Mouse (Mus musculus) cerebral cortex, adult 2 months (tissue): ENCODE results near the gene Rpl3l.

Experiments used
- whole genome bisulfite sequencing: fragments of 180-500 bp; shearing (Covaris S2); methylation state at CpG from one replicate; pipeline ENCODE4 v1.1.7; 2018; 5-methylcytosine and 5-hydroxymethylcytosine counted together

Gene Rpl3l

DNA sequence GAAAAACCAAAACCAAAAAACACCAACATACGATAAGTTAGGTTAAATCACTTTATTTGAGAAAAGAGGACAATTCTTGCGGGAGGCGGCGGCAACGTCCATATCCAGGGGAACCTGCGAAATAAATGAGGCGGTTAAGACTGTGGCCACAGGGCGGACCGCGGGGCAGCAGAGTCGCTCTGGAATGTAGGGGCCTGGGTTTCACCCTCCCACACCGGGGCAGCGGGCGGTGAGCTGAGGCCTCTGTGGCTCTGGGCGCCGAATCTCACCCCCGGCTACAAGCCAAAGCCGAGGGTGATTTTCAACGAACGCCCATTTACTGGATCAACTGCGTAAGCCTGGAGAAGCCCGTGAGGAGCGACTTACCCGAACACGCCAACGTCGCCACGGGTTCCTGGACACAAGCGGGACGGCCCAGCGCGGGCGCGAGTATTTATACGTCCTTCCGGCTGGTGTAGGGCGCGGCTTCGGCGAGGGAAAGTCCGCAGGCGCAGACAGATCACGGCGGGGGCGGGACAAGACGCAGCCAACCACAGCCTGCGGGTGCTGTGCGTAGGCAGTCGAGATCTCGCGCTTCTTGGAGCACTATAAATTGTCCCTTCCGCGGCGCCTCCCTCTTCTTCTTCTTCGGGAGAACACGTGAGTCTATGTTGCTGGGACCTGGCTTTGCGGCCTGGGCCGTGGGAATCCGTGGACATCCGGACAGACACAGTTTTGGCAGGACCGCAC lies 8.0 kb upstream of the Rpl3l start:
- under 1% methylated on average over 61 of the region's 61 CpGs for WGBS

DNA sequence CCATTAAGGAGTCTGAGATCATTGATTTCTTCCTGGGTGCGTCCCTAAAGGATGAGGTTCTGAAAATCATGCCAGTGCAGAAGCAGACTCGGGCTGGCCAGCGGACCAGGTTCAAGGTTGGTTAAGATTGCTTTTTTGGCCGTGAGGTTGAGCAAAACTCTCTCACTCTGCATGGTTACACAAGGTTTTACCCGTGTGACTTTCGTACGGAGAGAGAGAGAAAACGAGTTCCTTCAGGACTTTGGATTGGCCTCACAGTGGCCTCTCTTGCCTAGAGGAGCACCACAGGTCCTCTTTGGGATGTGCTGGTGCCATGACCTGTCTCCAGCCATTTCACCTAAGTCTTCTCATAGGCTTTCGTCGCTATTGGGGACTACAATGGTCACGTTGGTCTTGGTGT lies 7.0 kb upstream of the Rpl3l start:
- 1% methylated on average over 11 of the region's 11 CpGs for WGBS

DNA sequence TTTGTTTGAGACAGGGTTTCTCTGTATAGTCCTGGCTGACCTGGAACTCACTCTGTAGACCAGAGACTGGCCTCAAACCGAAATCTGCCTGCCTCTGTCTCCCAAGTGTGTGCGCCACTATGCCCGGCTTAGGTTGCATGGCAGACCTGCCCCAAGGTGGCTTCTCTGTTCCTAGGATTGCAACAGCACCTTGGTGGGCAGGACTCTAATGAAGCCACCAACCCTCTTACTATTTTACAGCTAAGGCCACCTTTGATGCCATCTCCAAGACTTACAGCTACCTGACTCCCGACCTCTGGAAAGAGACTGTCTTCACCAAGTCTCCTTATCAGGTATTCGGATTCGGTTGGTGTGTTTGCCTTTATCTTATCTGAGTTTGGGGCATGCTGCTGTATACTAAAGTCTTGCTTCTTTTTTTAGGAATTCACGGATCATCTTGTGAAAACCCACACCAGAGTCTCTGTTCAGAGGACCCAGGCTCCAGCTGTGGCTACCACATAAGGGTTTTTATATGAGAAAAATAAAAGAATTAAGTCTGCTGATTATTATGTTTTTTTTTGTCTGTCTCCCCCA lies 6.2 kb upstream of the Rpl3l start:
- whole genome bisulfite sequencing = 51% methylated on average over 7 of the region's 7 CpGs

DNA sequence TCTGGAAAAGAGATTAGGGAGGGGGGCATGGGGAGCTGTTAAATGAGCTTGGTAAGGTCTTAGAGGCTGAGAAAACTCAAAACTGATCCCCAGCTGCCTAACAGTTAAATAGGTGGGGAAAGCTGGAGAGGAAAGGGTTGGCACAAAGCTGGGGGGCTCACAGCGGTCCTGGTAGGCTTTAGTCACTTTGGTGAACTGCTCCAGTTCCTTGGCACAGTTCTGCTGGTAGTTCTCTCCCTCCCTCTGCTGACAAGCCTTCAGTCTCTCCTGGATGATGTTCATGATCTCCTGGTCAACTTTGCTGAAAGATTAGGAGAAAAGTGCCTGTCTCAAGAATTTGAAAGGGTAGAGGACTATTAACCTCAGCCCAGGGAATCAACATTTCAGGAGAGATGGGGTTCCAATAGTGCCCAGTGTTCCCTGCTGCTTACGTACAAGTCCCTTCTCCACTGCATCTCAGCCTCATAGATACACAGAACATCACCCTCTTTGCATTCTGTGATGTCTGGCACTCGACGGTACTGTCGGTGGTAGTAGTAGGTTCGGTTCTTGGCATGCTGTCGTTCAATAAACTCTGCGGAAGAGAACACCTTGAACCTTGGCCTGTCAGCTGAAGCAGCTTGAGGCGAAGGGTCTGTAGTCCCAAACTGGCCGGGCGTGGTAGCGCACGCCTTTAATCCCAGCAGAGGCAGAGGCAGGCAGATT lies 5.2 kb upstream of the Rpl3l start:
- WGBS = 36% methylated on average over 13 of the region's 13 CpGs

DNA sequence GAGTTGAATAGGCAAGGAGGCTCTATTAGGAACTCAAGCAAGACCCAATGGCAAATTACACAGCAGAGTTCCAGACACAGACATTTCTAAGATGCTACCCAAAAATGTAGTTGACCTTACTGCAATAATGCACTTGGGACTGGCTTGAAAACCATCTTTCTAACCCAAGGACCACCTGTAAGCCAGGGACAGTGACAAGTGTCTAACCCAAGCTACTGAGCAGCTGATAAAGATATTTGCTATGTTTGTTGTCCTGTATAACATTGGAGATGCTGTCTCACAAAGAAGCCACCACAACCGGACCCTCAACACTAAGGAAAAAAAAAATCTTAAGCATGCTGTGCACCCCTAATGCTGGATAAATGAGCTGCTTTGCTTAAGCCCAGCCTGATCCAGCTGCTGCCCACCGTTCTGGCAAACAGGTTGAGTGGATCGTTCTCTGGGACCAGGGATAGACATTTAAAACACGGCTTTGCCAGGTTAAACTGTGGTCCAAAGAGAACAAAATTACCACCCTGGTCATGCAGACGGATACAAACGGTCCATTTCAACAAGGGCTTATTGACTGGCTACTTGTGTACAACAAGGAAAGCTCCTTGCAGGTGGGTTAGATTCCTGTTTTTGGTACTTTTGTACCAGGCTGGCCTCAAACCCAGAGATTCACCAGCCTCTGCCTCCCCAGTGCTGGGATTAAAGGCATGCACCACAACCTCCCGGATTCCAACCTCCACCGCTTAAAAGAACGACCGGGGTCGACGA lies 4.3 kb upstream of the Rpl3l start:
- under 1% methylated on average over 12 of the region's 12 CpGs for WGBS

DNA sequence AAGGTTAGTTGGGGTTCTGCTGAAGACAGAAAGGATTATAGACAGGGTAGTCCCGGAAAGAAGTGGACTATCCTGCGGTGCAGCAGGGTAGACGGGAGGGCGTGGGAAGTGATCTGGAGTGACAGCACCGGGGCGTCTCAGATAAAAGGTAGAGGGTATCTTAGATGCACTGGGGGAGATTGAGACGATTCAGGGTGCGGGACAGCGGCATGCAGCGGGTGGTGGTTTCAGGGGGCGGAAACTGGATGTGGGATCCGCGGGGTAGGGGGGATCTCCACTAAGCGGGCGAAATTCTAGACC lies 3.8 kb upstream of the Rpl3l start:
- WGBS = under 1% methylated on average over 15 of the region's 15 CpGs

DNA sequence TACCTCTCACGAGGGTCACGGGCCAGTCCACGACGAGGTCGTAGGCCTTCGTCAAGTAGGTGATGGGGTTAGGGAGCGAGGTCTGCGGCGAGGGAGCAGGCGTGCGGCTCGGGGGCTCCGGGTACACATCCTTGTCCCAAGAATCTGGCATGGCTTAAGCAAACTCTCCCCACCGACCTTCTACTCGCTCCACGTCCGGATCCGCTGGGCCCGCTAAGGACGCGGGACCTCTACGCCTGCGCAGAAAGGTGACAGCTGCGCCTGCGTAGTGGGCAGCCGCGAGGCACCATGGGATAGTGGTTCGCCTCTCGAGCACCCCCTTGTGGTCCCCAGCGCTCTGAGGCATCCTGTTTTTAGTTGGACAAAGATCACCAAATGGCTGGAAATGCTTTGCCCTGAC lies 3.4 kb upstream of the Rpl3l start, which contains the start of gene Ndufb10:
Gene Ndufb10, minus strand, starts transcription at position 295 of the 400 bp plus-strand sequence.
- under 1% methylated on average over 30 of the region's 30 CpGs for WGBS

DNA sequence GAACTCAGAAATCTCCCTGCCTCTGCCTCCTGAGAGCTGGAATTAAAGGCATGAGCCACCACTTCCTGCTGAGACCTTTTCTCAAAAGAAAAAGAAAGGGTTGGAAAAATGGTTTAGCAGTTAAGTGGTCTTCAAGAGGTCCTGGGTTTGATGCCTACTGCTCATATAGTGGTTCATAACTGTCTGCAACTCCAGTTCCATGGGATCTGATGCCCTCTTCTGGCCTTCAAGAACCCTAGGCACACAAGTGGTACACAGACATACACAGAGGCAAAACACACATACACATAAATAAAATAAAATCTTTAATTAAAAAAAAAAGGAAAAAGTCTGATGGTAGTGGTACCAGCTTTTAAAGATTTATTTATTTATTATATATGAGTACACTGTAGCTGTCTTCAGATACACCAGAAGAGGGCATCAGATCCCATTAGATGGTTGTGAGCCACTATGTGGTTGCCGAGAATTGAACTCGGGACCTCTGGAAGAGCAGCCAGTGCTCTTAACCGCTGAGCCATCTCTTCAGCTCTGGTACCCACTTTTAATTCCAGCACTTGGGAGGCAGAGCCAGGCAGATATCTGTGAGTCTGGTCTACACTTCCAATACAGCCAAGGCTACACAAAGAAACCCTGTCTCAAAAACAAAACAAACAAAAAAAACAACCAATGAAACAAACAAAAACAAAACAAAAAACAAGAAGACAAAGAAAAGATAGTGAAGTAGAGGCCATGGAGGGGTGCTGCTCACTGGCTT lies 1.8 kb upstream of the Rpl3l start:
- 69% methylated on average over 3 of the region's 3 CpGs for WGBS

DNA sequence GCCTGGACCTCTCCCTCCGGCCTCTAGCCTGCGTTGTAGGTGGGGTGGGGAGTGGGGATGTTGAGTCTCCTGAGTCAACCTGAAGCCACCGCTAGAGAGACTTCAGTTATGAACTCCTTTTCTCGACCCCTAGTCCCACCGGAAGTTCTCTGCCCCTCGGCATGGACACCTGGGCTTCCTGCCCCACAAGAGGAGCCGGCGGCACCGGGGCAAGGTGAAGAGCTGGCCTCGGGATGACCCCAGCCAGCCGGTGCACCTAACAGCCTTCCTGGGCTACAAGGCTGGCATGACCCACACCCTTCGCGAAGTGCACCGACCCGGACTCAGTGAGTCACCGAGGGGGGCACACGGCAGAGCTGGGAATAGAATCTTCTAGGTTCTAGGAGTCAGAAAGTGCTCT lies 564 bp downstream of the Rpl3l start:
- 74% methylated on average over 17 of the region's 17 CpGs for WGBS

DNA sequence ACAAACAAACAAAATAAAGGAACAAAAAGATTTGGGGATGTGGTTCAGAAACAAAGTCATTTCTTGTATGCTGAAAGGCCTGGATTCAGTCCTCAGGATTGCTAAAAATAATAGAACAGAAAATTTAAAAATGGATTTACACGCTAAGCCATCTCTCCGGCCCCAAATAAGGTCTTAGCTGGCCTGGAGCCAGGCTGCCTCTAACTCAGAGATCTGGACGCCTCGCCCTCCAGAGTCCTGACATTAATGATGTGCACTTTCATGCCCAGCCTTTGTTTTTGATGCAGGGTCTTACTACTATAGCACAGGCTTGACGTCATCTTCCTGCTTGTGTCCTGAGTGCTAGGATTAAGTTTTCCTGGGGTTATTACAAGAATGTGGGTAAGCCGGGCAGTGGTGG lies 1.4 kb downstream of the Rpl3l start:
- 75% methylated on average over 6 of the region's 6 CpGs for WGBS

DNA sequence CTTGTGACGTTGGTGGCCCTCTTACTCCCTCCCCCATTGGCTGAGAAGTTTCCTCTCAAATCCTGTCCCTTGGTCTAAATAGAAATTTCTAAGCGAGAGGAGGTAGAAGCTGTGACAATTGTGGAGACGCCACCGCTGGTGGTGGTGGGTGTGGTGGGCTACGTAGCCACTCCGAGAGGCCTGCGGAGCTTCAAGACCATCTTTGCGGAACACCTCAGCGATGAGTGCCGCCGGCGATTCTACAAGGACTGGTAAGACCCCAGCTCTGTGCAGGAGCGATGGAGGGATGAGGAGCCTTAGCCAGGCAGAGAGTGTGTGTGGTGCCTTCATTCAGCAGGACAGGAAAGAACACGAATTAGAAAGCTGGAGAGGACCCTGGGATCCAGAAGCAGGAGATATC lies 3.2 kb downstream of the Rpl3l start:
- WGBS = 87% methylated on average over 14 of the region's 14 CpGs

DNA sequence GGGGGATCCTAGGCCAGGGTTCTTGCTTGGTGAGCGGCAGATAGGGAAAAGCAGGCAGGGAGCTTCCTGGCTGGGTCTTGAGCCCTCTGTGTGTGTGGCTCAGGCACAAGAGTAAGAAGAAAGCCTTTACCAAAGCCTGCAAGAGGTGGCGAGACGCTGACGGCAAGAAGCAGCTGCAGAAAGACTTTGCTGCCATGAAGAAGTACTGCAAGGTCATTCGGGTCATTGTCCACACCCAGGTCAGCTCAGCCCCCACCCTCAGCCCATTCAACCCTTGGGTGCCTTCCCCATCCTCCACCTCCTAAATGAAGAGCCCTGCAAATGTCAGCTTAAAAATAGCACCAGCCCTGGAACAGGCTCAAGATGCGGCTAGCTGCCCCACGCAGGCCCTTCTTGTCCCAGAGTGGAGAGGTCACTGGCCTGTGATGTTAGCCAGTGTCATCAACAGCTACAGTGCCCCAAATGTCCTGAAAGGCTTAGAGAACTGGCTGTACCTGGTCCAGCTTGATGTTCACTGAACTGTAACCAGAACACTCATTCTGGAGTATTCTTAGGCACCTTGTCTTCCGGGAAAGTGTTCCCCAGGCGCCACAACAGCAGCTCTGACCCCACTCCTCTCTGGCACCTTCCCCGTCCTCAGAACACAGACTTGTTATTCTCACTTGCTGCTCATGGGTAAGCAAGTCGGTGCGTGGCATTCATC lies 4.8 kb downstream of the Rpl3l start:
- WGBS = 82% methylated on average over 12 of the region's 12 CpGs

DNA sequence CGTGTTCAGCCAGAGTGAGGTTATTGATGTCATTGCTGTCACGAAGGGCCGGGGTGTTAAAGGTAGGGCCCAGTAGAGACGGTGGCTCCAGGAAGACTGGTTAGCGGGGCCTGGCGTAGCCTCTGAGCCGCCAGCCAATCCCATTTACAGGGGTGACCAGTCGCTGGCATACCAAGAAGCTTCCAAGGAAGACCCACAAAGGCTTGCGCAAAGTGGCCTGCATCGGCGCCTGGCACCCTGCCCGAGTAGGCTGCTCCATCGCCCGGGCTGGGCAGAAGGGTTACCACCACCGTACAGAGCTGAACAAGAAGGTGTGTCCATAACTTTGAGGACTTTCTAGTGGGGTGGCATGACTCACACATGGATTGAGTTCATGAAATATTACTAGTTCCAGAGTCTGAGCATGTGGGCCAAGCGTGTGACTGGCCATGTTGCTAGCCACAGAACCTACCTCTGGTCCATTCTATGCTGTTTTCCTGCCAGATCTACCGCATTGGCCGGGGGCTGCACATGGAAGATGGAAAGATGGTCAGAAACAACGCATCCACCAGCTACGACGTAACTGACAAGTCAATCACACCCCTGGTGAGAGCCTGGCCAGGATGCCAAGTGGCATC lies 5.9 kb downstream of the Rpl3l start:
- WGBS = 90% methylated on average over 21 of the region's 21 CpGs

DNA sequence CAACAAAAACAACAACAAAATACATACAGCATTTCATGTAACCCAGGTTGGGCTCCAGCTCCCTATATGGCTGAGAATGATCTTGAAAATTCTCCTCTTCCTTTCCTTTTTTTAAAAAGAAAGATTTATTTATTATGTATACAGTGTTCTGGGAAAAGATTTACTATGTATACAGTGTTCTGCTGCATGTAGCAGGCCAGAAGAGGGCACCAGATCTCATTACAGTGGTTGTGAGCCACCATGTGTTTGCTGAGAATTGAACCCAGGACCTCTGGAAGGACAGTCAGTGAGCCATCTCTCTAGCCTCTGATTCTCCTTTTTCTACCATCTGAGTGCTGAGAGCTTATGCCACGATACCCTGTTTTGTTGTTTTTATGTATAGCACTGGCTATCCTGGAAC lies 6.9 kb downstream of the Rpl3l start:
- 83% methylated on average over 1 of the region's 1 CpGs for WGBS

DNA sequence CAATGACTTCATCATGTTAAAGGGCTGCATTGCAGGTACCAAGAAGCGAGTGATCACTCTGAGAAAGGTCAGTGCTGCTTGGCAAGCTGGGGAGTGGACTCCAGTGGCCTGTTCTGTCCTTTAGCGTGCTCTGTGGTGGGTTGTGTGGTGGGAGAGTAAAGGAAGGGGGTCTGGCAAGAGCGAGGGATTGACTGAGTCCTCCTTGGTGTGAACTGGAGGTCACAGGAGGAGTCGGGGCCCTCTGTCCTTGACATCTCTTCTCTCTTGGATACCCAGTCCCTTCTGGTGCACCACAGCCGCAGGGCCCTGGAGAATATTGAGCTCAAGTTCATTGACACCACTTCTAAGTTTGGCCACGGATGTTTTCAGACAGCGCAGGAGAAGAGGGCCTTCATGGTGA lies 7.8 kb downstream of the Rpl3l start:
- 93% methylated on average over 7 of the region's 7 CpGs for WGBS

DNA sequence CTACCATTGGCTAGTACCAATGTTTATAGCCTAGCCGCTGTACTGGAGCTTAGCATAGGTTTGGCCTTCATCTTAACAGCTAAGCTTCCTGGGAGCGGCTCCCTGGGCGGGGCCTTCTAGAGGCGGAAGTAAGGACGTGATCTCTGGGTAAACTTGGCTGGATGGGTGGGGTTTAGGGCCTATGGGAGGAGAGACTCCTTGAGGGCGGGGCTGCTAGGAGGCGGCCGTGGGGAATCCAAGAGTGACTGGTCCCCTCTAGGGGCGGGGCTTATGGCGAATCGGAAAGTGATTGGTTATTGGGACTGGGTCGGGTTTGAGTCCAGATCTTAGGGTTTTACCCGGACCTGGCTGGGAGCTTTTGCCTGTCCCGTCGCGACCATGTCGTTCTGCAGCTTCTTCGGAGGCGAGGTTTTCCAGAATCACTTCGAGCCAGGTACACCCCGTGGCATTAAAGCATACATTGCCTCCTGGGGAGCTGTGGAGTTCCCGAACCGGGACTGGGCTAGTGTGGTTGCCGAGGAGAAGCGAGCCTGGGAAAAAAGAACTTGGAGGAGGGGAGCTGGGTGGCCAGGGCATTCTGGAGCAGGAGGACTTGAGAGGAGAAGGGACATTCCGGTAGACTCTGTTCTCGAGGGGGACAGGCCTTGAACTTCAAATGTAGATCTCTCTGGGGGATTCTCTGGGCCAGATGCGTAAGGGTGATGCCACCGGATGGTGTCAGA lies 8.9 kb downstream of the Rpl3l start, which contains the start of gene Msrb1:
Gene Msrb1, plus strand, starts transcription at position 313 of the 722 bp plus-strand sequence.
- WGBS = 1% methylated on average over 29 of the region's 29 CpGs

DNA sequence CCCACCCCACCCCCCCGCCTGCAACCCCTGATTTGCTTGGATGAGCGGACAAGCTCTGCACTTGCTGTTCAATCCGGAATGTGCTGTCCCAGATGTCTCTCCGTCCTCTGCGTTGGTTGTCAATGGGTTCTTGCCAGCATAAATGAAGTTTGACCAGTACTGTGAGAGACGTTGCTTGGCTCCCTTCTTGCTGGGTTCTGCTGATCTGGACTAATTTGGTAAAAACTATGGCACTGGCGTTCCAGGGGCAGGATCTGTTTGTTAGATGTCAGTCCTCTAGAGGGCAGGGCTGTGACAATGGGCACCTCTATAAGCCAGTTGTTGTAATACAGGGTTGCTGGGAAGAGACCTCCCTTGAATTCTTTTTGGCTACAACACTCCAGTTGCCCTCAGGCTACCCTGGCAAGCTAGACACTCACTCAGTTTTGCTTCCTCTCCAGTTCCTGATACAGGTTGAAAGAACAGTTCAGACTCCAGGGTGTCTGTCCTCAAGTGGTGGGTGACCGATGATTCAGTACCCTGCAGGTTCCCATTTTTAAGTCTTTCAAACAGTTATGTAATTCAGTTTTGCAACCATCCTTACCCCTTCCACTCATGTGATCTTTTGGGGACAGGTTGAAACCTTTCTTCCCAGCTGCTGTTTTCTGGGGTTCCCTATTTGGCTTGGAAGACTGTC lies 9.7 kb downstream of the Rpl3l start:
- 18% methylated on average over 8 of the region's 8 CpGs for WGBS

DNA sequence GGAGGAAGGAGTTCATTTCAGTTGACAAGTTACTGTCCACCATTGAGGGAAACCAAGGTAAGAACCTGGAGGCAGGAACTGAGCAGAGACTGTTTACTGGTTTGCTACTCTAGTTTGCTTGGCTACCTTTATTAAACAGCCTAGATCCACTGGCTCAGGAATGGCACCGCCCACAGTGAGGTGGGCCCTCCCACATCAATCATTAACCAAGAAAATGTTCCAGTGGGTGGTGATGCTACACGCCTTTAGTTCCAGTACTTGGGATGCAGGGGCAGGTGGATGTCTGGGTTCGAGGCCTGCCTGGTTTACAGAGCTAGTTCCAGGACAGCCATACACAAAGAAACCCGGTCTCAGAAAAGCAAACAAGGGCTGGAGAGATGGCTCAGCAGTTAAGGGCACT lies 10.6 kb downstream of the Rpl3l start:
- 86% methylated on average over 4 of the region's 4 CpGs for WGBS

DNA sequence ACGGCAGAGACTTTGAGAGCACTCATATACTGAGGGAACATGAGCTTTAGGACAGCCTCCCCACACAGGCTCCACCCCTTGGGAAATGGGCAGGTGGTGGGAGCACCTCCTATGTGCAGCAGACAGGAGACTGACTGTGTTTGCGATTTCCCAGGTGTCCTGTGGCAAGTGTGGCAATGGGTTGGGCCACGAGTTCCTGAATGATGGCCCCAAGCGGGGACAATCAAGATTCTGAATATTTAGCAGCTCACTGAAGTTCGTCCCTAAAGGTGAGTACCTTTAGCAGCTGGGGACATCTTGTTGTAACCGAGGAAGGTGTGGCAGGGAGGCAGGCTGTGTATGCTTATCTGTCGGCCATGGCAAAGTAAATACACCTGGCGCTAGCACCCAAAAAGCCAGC lies 12.3 kb downstream of the Rpl3l start:
- 90% methylated on average over 8 of the region's 8 CpGs for WGBS
